Mouse (Mus musculus) right cerebral cortex, adult 2 months (tissue): Measurements from ENCODE around the gene Fli1.
A peak's percentile ranks its signal among the peaks of the same experiment; 100 is the strongest.

ENCODE experiments used
- DNase-seq, 2 experiments: peaks; one replicate each; pipeline ENCODE4 v3.0.0; 2021 to 2022; ENCODE audit warnings: low spot score in 2 of 2

Gene Fli1

GRCm38 (mm10) chr9:32409060-32409961, 133.3 kb downstream of the Fli1 start:
- DNase-seq, result no peak

- no peak for DNase-seq
Observed at GRCm38 (mm10) chr9:32408730-32409059, 134.0 kb downstream of the Fli1 start.

GRCm38 (mm10) chr9:32405191-32405925, 137.3 kb downstream of the Fli1 start:
- DNase-seq, result peak; percentile 75 to 83

GRCm38 (mm10) chr9:32400662-32401161, 141.9 kb downstream of the Fli1 start:
- DNase-seq, result no peak

- no peak for DNase-seq
Observed at GRCm38 (mm10) chr9:32400212-32400611, 142.4 kb downstream of the Fli1 start.

GRCm38 (mm10) chr9:32394761-32395161, 147.9 kb downstream of the Fli1 start:
- DNase-seq, result no peak

- no peak for DNase-seq
Observed at GRCm38 (mm10) chr9:32392716-32393115, 149.9 kb downstream of the Fli1 start.

GRCm38 (mm10) chr9:32391701-32392100, 151.0 kb downstream of the Fli1 start:
- DNase-seq, result peak; percentile 63 to 68

- no peak for DNase-seq
Observed at GRCm38 (mm10) chr9:32391092-32391491, 151.6 kb downstream of the Fli1 start.

GRCm38 (mm10) chr9:32388120-32388519, 154.5 kb downstream of the Fli1 start:
- no peak for DNase-seq

GRCm38 (mm10) chr9:32384906-32385305, 157.8 kb downstream of the Fli1 start:
- DNase-seq, result no peak

- no peak for DNase-seq
Observed at GRCm38 (mm10) chr9:32376863-32377590, 165.6 kb downstream of the Fli1 start.

- no peak for DNase-seq
Observed at GRCm38 (mm10) chr9:32376031-32376430, 166.6 kb downstream of the Fli1 start.

- DNase-seq, result no peak
Observed at GRCm38 (mm10) chr9:32373656-32374055, 169.0 kb downstream of the Fli1 start.
